Mouse (Mus musculus) adrenal gland, postnatal 14 days (tissue): ENCODE results near the gene Tmem184a. TPM values are rescaled to one million over a fixed set of nuclear protein-coding genes. Genes with fewer than 3 reads are reported as not detected.

Source experiments
- DNase-seq: peaks from one replicate; pipeline ENCODE4 v3.0.0; 2021; ENCODE audit warnings: mixed read lengths
- long read RNA-seq, 2 experiments: library from polyadenylated mRNA; stranded (forward); transcript quantifications; one replicate each; pipeline ENCODE4 v2.0.0; 2021
- total RNA-seq: library from RNA; stranded (reverse); gene quantifications from 2 replicates; pipeline ENCODE4 v1.2.3, GENCODE M21; 2021

Tmem184a gene
- total RNA-seq: 0.56 and 0.89 TPM in 2 replicates
- long read RNA-seq, experiment 1: 0 reads
- long read RNA-seq, experiment 2, partial matches to known transcripts: 0 of 3 reads
- long read RNA-seq, experiment 2, other reads (novel, unspliced or antisense): 1 of 3 reads

- no peak for DNase-seq
Observed at GRCm38 (mm10) chr5:139819538-139820181, at the start of gene Tmem184a. TSS of gene Tmem184a (minus strand) at chr5:139819917.

GRCm38 (mm10) chr5:139862759-139863158, 43.0 kb upstream of the Tmem184a start:
- peak; percentile 87 for DNase-seq

GRCm38 (mm10) chr5:139860328-139861104, 40.8 kb upstream of the Tmem184a start:
- DNase-seq: no peak

- DNase-seq: peak; percentile 47
Observed at GRCm38 (mm10) chr5:139849626-139850320, 30.1 kb upstream of the Tmem184a start.

- no peak for DNase-seq
Observed at GRCm38 (mm10) chr5:139839142-139839541, 19.4 kb upstream of the Tmem184a start.

- peak; percentile 83 for DNase-seq
Observed at GRCm38 (mm10) chr5:139838476-139838892, 18.8 kb upstream of the Tmem184a start.

- DNase-seq: no peak
Observed at GRCm38 (mm10) chr5:139835706-139836105, 16.0 kb upstream of the Tmem184a start.

- no peak for DNase-seq
Observed at GRCm38 (mm10) chr5:139832125-139832524, 12.4 kb upstream of the Tmem184a start.

GRCm38 (mm10) chr5:139830734-139831133, 11.0 kb upstream of the Tmem184a start:
- DNase-seq: no peak

GRCm38 (mm10) chr5:139829384-139829783, 9.7 kb upstream of the Tmem184a start:
- DNase-seq: no peak

- DNase-seq: no peak
Observed at GRCm38 (mm10) chr5:139827593-139827992, 7.9 kb upstream of the Tmem184a start.

- DNase-seq: peak; percentile 94
Observed at GRCm38 (mm10) chr5:139826357-139827055, 6.8 kb upstream of the Tmem184a start, which contains the start of the genes Gm26938 and Psmg3. TSS of gene Gm26938 (minus strand) at chr5:139826407. TSS of gene Psmg3 (minus strand) at chr5:139826885.

- DNase-seq: no peak
Observed at GRCm38 (mm10) chr5:139825947-139826346, 6.2 kb upstream of the Tmem184a start.

GRCm38 (mm10) chr5:139824531-139824930, 4.8 kb upstream of the Tmem184a start:
- no peak for DNase-seq

GRCm38 (mm10) chr5:139821466-139822459, 2.0 kb upstream of the Tmem184a start:
- no peak for DNase-seq

- DNase-seq: peak; percentile 67
Observed at GRCm38 (mm10) chr5:139818801-139819200, 916 bp downstream of the Tmem184a start.

- DNase-seq: no peak
Observed at GRCm38 (mm10) chr5:139818056-139818455, 1.7 kb downstream of the Tmem184a start.

GRCm38 (mm10) chr5:139817292-139817691, 2.4 kb downstream of the Tmem184a start:
- no peak for DNase-seq

GRCm38 (mm10) chr5:139816445-139816844, 3.3 kb downstream of the Tmem184a start:
- DNase-seq: no peak

GRCm38 (mm10) chr5:139815964-139816363, 3.8 kb downstream of the Tmem184a start:
- DNase-seq: peak; percentile 67

GRCm38 (mm10) chr5:139813963-139814381, 5.7 kb downstream of the Tmem184a start:
- DNase-seq: peak; percentile 64
